Mouse (Mus musculus) heart, postnatal 0 days (tissue): ENCODE measurements around the gene Rabl3.

ENCODE experiments used
- CTCF ChIP-seq: IDR thresholded peaks from 2 replicates; pipeline ENCODE4 v1.5.1; 2016; ENCODE audit warnings: antibody characterized with exemption, control low read depth, low read depth
- EP300 ChIP-seq: IDR thresholded peaks from 2 replicates; pipeline ENCODE4 v1.6.1; 2016; ENCODE audit warnings: antibody characterized with exemption, low read depth

- TF ChIP-seq CTCF, result no peak
- no peak for TF ChIP-seq EP300
These were observed 41.1 kb upstream of the Rabl3 start for GRCm38 (mm10) chr16:37498581-37498980.
